Mouse (Mus musculus) hindlimb bud, embryonic 11.5 days (tissue): ENCODE measurements around the gene Pik3ca.

ENCODE experiments used
- DNase-seq: peaks from one replicate; pipeline ENCODE4 v3.0.0-alpha.2; 2012; ENCODE audit warnings: low read depth, low spot score; ENCODE audit errors: extremely low spot score

Pik3ca gene

GRCm38 (mm10) chr3:32437820-32438219 lies 40.3 kb downstream of the Pik3ca start:
- no peak for DNase-seq

GRCm38 (mm10) chr3:32438716-32439115 lies 41.2 kb downstream of the Pik3ca start:
- DNase-seq: no peak

GRCm38 (mm10) chr3:32441710-32442109 lies 44.2 kb downstream of the Pik3ca start:
- DNase-seq: no peak

- no peak for DNase-seq
Observed at GRCm38 (mm10) chr3:32454329-32455021, 57.0 kb downstream of the Pik3ca start.

GRCm38 (mm10) chr3:32459777-32460176 lies 62.3 kb downstream of the Pik3ca start:
- DNase-seq: no peak

GRCm38 (mm10) chr3:32467321-32467720 lies 69.8 kb downstream of the Pik3ca start:
- DNase-seq: no peak

GRCm38 (mm10) chr3:32468411-32468810 lies 70.9 kb downstream of the Pik3ca start:
- no peak for DNase-seq

- DNase-seq: no peak
Observed at GRCm38 (mm10) chr3:32470449-32470848, 73.0 kb downstream of the Pik3ca start.

- DNase-seq: no peak
Observed at GRCm38 (mm10) chr3:32471098-32471497, 73.6 kb downstream of the Pik3ca start.

GRCm38 (mm10) chr3:32472191-32472900 lies 74.9 kb downstream of the Pik3ca start:
- no peak for DNase-seq

- no peak for DNase-seq
Observed at GRCm38 (mm10) chr3:32473184-32473583, 75.7 kb downstream of the Pik3ca start.

- no peak for DNase-seq
Observed at GRCm38 (mm10) chr3:32479961-32480360, 82.5 kb downstream of the Pik3ca start.

GRCm38 (mm10) chr3:32483035-32483434 lies 85.6 kb downstream of the Pik3ca start:
- DNase-seq: no peak

- DNase-seq: no peak
Observed at GRCm38 (mm10) chr3:32486543-32486942, 89.1 kb downstream of the Pik3ca start.

GRCm38 (mm10) chr3:32488172-32488571 lies 90.7 kb downstream of the Pik3ca start:
- no peak for DNase-seq

GRCm38 (mm10) chr3:32490076-32490927 lies 92.8 kb downstream of the Pik3ca start:
- DNase-seq: no peak

- DNase-seq: no peak
Observed at GRCm38 (mm10) chr3:32490928-32491315, 93.5 kb downstream of the Pik3ca start.

- DNase-seq: no peak
Observed at GRCm38 (mm10) chr3:32492097-32493090, 94.9 kb downstream of the Pik3ca start, which contains the start of gene Kcnmb3. Gene Kcnmb3 (minus strand): TSS chr3:32492231.

- no peak for DNase-seq
Observed at GRCm38 (mm10) chr3:32494387-32495087, 97.1 kb downstream of the Pik3ca start.
